Mouse (Mus musculus) heart, postnatal 10 days (tissue): ENCODE measurements around the gene Slbp. TPM values are rescaled to one million over a fixed set of nuclear protein-coding genes. Genes with fewer than 3 reads are reported as not detected.

Source experiments
- DNase-seq, 2 experiments: peaks; one replicate each; pipeline ENCODE4 v3.0.0; 2021
- intact Hi-C: fragments of 180-260 bp; cut with DNase I; formaldehyde crosslinking; loops from one replicate; pipeline ENCODE4 v1.15.1; 2025
- total RNA-seq, 2 experiments: library from RNA; stranded (reverse); gene quantifications; 2 replicates each; pipeline ENCODE4 v1.2.3; 2021

Gene Slbp
- total RNA-seq, 2 experiments from 2014 or later = 27.6 to 29.5 TPM

- intact Hi-C loops = no loop called here
- no peak for DNase-seq
Measured at GRCm38 (mm10) chr5:33682963-33683362, 30.6 kb upstream of the Slbp start.

GRCm38 (mm10) chr5:33681611-33682388, 29.4 kb upstream of the Slbp start:
- intact Hi-C loops = no loop called here
- DNase-seq = no peak

GRCm38 (mm10) chr5:33681044-33681443, 28.7 kb upstream of the Slbp start:
- DNase-seq = no peak
- intact Hi-C loops = no loop called here

- intact Hi-C loops = no loop called here
- DNase-seq = no peak
Measured at GRCm38 (mm10) chr5:33678244-33678643, 25.9 kb upstream of the Slbp start.

GRCm38 (mm10) chr5:33675964-33676363, 23.6 kb upstream of the Slbp start:
- intact Hi-C loops = no loop called here
- DNase-seq = peak; percentile 48 to 55

- intact Hi-C loops = no loop called here
- DNase-seq = peak; percentile 31 to 44
Measured at GRCm38 (mm10) chr5:33674439-33674838, 22.1 kb upstream of the Slbp start.

- intact Hi-C loops = no loop called here
- DNase-seq = no peak
Measured at GRCm38 (mm10) chr5:33671659-33672058, 19.3 kb upstream of the Slbp start.

GRCm38 (mm10) chr5:33668223-33668622, 15.8 kb upstream of the Slbp start:
- intact Hi-C loops = loop anchor here (1.0 kb wide), 1 partner anchor 28 kb away; no protein-coding TSS in a partner anchor
- peak; percentile 25 to 54 for DNase-seq

GRCm38 (mm10) chr5:33658664-33659050, 6.3 kb upstream of the Slbp start:
- DNase-seq = no peak
- intact Hi-C loops = loop anchor here (10.0 kb wide), 1 partner anchor 276 kb away; the partner anchor contains the start of gene Nelfa

- intact Hi-C loops = loop anchor here (10.0 kb wide), 1 partner anchor 277 kb away; the partner anchor contains the start of gene Nelfa
- peak; percentile 98 for DNase-seq
Measured at GRCm38 (mm10) chr5:33657787-33658663, 5.7 kb upstream of the Slbp start, which contains the start of the genes Tacc3 and Tmem129. Tacc3 (plus strand) TSS chr5:33658128. Tmem129 (minus strand) TSS chr5:33658416.

GRCm38 (mm10) chr5:33657251-33657786, 4.9 kb upstream of the Slbp start:
- no peak for DNase-seq

GRCm38 (mm10) chr5:33656739-33657138, 4.4 kb upstream of the Slbp start:
- intact Hi-C loops = loop anchor here (10.0 kb wide), 1 partner anchor 278 kb away; the partner anchor contains the start of gene Nelfa

More at GRCm38 (mm10) chr5:33657251-33657786, 4.9 kb upstream of the Slbp start:
- intact Hi-C loops = loop anchor here (10.0 kb wide), 1 partner anchor 277 kb away; the partner anchor contains the start of gene Nelfa

GRCm38 (mm10) chr5:33655251-33655840, 3.0 kb upstream of the Slbp start:
- DNase-seq = no peak
- intact Hi-C loops = loop anchor here (10.0 kb wide), 1 partner anchor 279 kb away; the partner anchor contains the start of gene Nelfa

More at GRCm38 (mm10) chr5:33656739-33657138, 4.4 kb upstream of the Slbp start:
- DNase-seq = no peak

GRCm38 (mm10) chr5:33654424-33654823, 2.0 kb upstream of the Slbp start:
- DNase-seq = no peak
- intact Hi-C loops = loop anchor here (10.0 kb wide), 1 partner anchor 280 kb away; the partner anchor contains the start of gene Nelfa

- intact Hi-C loops = loop anchor here (10.0 kb wide), 1 partner anchor 282 kb away; the partner anchor contains the start of gene Nelfa
Measured at GRCm38 (mm10) chr5:33652783-33653173, 404 bp upstream of the Slbp start.

GRCm38 (mm10) chr5:33651541-33651920, 843 bp downstream of the Slbp start:
- DNase-seq = no peak
- intact Hi-C loops = loop anchor here (10.0 kb wide), 1 partner anchor 283 kb away; the partner anchor contains the start of gene Nelfa

More at GRCm38 (mm10) chr5:33652783-33653173, 404 bp upstream of the Slbp start:
- DNase-seq = no peak

- intact Hi-C loops = loop anchor here (10.0 kb wide), 1 partner anchor 284 kb away; the partner anchor contains the start of gene Nelfa
Measured at GRCm38 (mm10) chr5:33651017-33651416, 1.4 kb downstream of the Slbp start.

GRCm38 (mm10) chr5:33640652-33641051, 11.7 kb downstream of the Slbp start:
- intact Hi-C loops = loop anchor here (1.0 kb wide), 1 partner anchor 28 kb away; no protein-coding TSS in a partner anchor
- DNase-seq = peak; percentile 60 to 73

More at GRCm38 (mm10) chr5:33651017-33651416, 1.4 kb downstream of the Slbp start:
- DNase-seq = no peak

GRCm38 (mm10) chr5:33638826-33639225, 13.5 kb downstream of the Slbp start:
- DNase-seq = no peak
- intact Hi-C loops = no loop called here
